Mouse (Mus musculus) heart, postnatal 0 days (tissue): ENCODE data around the gene Relt. TPM values are rescaled to one million over a fixed set of nuclear protein-coding genes. Genes with fewer than 3 reads are reported as not detected.
A peak's percentile ranks its signal among the peaks of the same experiment; 100 is the strongest.
"Not testable (repeated sequence)": the region's sequence is repeated elsewhere in the genome, so short reads cannot be mapped to it uniquely, and the experiment has no call there.

Experiments used
- ATAC-seq: fragments of 200-750 bp; cut with Nextera tagmentation; 2 replicates; pipeline ENCODE4 v1.8.0; 2017; ENCODE audit warnings: low read depth, moderate number of reproducible peaks, moderate library complexity; ENCODE audit not compliant: insufficient read depth
- DNase-seq: peaks from one replicate; pipeline ENCODE4 v3.0.0-alpha.2; 2016; ENCODE audit warnings: low spot score
- H3K27ac ChIP-seq: fragments of 300-500 bp; sonication (generic); 2 replicates; pipeline ENCODE4 v1.5.1; 2014; ENCODE audit warnings: low read depth, mild to moderate bottlenecking
- H3K27me3 ChIP-seq: fragments of 300-500 bp; sonication (generic); 2 replicates; pipeline ENCODE4 v1.6.1; 2014; ENCODE audit warnings: low read length, mixed read lengths; ENCODE audit not compliant: control insufficient read depth, insufficient read depth
- H3K36me3 ChIP-seq: fragments of 300-500 bp; sonication (generic); replicated peaks from 2 replicates; pipeline ENCODE4 v1.6.1; 2014; ENCODE audit warnings: low read length, mixed read lengths; ENCODE audit not compliant: control insufficient read depth, insufficient read depth
- H3K4me1 ChIP-seq: fragments of 300-500 bp; sonication (generic); 2 replicates; pipeline ENCODE4 v1.6.1; 2014; ENCODE audit warnings: antibody characterized with exemption; ENCODE audit not compliant: control insufficient read depth, insufficient read depth
- H3K4me2 ChIP-seq: fragments of 300-500 bp; sonication (generic); 2 replicates; pipeline ENCODE4 v1.6.1; 2014; ENCODE audit warnings: low read depth, mild to moderate bottlenecking, low read length, moderate library complexity
- H3K4me3 ChIP-seq: fragments of 300-500 bp; sonication (generic); 2 replicates; pipeline ENCODE4 v1.5.1; 2014; ENCODE audit warnings: low read depth, low read length
- H3K9ac ChIP-seq: fragments of 300-500 bp; sonication (generic); replicated peaks from 2 replicates; pipeline ENCODE4 v1.6.1; 2014; ENCODE audit warnings: low read depth, low read length, mixed read lengths
- H3K9me3 ChIP-seq: fragments of 300-500 bp; sonication (generic); replicated peaks from 2 replicates; pipeline ENCODE4 v1.6.1; 2016; ENCODE audit warnings: low read length; ENCODE audit not compliant: control insufficient read depth
- CTCF ChIP-seq: IDR thresholded peaks from 2 replicates; pipeline ENCODE4 v1.5.1; 2016; ENCODE audit warnings: antibody characterized with exemption, control low read depth, low read depth
- EP300 ChIP-seq: IDR thresholded peaks from 2 replicates; pipeline ENCODE4 v1.6.1; 2016; ENCODE audit warnings: antibody characterized with exemption, low read depth
- WGBS: fragments of 180-500 bp; shearing (Covaris S2); extraction: QIAGEN DNeasy Blood & Tissue Kit; methylation state at CpG from one replicate; pipeline ENCODE4 v1.1.7; 2014; 5-methylcytosine and 5-hydroxymethylcytosine counted together
- polyA plus RNA-seq: library from polyadenylated mRNA; unstranded; fragments of >200 nt; fragmentation: Nextera tagmentation; extraction: Ambion mirVana; gene quantifications from 2 replicates; pipeline ENCODE4 v1.2.1, GENCODE M21; 2015
- total RNA-seq: library from RNA; depleted of rRNA; stranded (reverse); fragments of >200 nt; gene quantifications from 2 replicates; pipeline ENCODE4 v1.2.3, GENCODE M21; 2014; ENCODE audit warnings: low replicate concordance

Relt gene
- total and polyA plus RNA-seq, 2 experiments from 2014 or later = 2.3 to 5.1 TPM

- H3K36me3 ChIP-seq = no peaks in the 10 kb centered on the region
- H3K4me2 ChIP-seq = no peak overlapping the region
- no peaks in the 10 kb centered on the region for H3K27me3 ChIP-seq
- no peak overlapping the region for H3K4me3 ChIP-seq
- DNase-seq = no peak
- H3K27ac ChIP-seq = peak overlapping the region; percentile 31; the same call in 1 of the 2 replicates
- TF ChIP-seq CTCF (no peak), EP300 (no peak)
- WGBS = 32% methylated on average over 9 of the region's 9 CpGs
- H3K9me3 ChIP-seq = no peaks in the 10 kb centered on the region
- ATAC-seq = no peak
- peaks cover 37% of the 10 kb centered on the region for H3K4me1 ChIP-seq
- H3K9ac ChIP-seq = no peak overlapping the region
Observed at GRCm38 (mm10) chr7:100851481-100852356, 11.5 kb downstream of the Relt start.

DNA sequence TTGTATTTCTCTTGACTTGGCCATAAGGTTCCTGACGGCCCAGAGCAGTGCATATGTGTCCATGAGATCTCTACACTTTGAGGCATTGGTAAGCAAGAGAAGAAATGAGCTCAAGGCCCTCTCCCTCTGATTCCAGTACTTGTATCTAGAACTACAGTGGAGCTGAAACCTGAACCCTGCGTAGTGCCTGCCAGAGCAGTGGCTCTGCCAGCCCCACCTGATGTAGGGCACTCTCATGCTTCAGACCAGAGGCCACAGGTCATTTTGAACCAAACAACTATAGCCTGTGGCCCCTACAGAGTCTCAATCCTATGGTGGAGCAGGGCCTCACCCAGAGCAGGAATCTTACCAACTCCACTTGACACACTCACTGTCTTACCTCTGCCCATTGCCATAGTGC lies 13.7 kb downstream of the Relt start:
- H3K9me3 ChIP-seq = no peaks in the 10 kb centered on the region
- no peaks in the 10 kb centered on the region for H3K27me3 ChIP-seq
- no peak overlapping the region for H3K4me3 ChIP-seq
- no peak for ATAC-seq
- H3K27ac ChIP-seq = no peak overlapping the region
- no peak for DNase-seq
- WGBS = 91% methylated on average over 2 of the region's 2 CpGs
- no peaks in the 10 kb centered on the region for H3K36me3 ChIP-seq
- no peak overlapping the region for H3K4me2 ChIP-seq
- H3K4me1 ChIP-seq = peaks cover 39% of the 10 kb centered on the region
- H3K9ac ChIP-seq = no peak overlapping the region
- TF ChIP-seq EP300 (no peak), CTCF (no peak)

DNA sequence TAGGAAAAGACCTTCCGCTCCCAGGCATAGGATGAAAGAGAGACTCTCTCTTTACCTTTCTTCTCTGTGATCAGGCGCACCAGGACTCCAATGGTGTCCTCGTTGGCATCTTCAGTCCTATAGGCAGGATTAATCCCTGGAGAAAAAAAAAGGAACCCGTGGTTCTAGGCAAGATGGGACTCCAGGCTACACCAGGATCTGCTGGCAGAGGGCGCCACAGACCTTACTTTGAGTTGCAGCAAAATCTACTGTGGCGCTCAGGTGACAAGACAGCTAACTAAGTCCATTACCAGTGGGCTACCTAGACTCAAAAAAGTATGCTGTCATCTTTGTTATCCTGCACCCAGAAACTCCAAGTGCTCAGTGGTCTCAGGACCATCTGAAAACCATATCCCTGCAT lies 14.5 kb downstream of the Relt start:
- DNase-seq = peak; percentile 51
- Histone ChIP-seq H3K4me1 (peaks cover 38% of the 10 kb centered on the region), H3K27me3 (no peaks in the 10 kb centered on the region), H3K4me3 (no peak overlapping the region), H3K4me2 (no peak overlapping the region), H3K27ac (no peak overlapping the region), H3K36me3 (no peaks in the 10 kb centered on the region), H3K9me3 (no peaks in the 10 kb centered on the region), H3K9ac (no peak overlapping the region)
- WGBS = 34% methylated on average over 6 of the region's 6 CpGs
- TF ChIP-seq CTCF (peak; percentile 76), EP300 (no peak)
- no peak for ATAC-seq

DNA sequence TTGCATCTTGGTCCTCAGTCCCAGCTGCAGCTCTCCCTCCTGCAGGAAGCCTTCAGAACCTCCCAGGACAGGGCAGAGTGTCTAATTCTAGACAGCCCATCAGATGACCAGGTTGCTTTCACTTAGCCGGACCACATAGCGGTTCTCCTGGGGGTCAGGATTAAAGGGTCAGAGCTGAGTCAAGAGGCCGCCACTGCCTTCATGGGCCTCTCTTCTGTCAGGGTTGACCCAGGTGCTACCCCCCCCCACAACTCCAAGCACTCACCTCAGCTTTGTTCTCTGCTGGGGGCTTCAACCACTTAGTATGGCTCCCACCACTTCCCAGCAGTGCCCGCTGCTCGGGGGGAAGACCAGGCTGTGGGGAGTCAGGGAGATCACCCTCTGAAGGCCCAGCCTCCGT lies 16.1 kb downstream of the Relt start:
- H3K4me1 ChIP-seq = peaks cover 24% of the 10 kb centered on the region
- ATAC-seq = no peak
- TF ChIP-seq CTCF (no peak), EP300 (no peak)
- no peaks in the 10 kb centered on the region for H3K27me3 ChIP-seq
- H3K4me3 ChIP-seq = no peak overlapping the region
- H3K9me3 ChIP-seq = no peaks in the 10 kb centered on the region
- H3K4me2 ChIP-seq = no peak overlapping the region
- 96% methylated on average over 6 of the region's 6 CpGs for WGBS
- H3K36me3 ChIP-seq = no peaks in the 10 kb centered on the region
- DNase-seq = no peak
- no peak overlapping the region for H3K27ac ChIP-seq
- H3K9ac ChIP-seq = no peak overlapping the region

GRCm38 (mm10) chr7:100846033-100846432 lies 17.2 kb downstream of the Relt start:
- WGBS = 66% methylated on average over 7 of the region's 7 CpGs
- H3K4me3 ChIP-seq, H3K9me3 ChIP-seq, H3K27me3 ChIP-seq, H3K36me3 ChIP-seq, H3K9ac ChIP-seq, DNase-seq, ATAC-seq, H3K4me2 ChIP-seq: not testable (repeated sequence)
- Histone ChIP-seq H3K4me1 (peaks cover 15% of the 10 kb centered on the region), H3K27ac (peak overlapping the region; percentile 41; the same call in 1 of the 2 replicates)

GRCm38 (mm10) chr7:100845412-100845811 lies 17.8 kb downstream of the Relt start:
- no peaks in the 10 kb centered on the region for H3K36me3 ChIP-seq
- no peak overlapping the region for H3K9ac ChIP-seq

More at GRCm38 (mm10) chr7:100845412-100845811, 17.8 kb downstream of the Relt start:
- peaks cover 15% of the 10 kb centered on the region for H3K4me1 ChIP-seq
- WGBS = 23% methylated on average over 1 of the region's 1 CpGs
- no peak overlapping the region for H3K4me3 ChIP-seq
- ATAC-seq (peak; percentile 87), DNase-seq (peak; percentile 91)
- TF ChIP-seq CTCF (no peak), EP300 (peak; percentile 78; the same call in 1 of the 2 replicates)
- H3K27ac ChIP-seq = peak overlapping the region; percentile 70
- no peaks in the 10 kb centered on the region for H3K27me3 ChIP-seq
- H3K9me3 ChIP-seq = no peaks in the 10 kb centered on the region
- H3K4me2 ChIP-seq = no peak overlapping the region
